Mouse (Mus musculus): ENCODE measurements around the gene Cct3.

- TF ChIP-seq POLR2A (IDR thresholded peaks at IDR 0.05; ENCODE audit: low read depth, low read length): no peak
- TF ChIP-seq CTCF (IDR thresholded peaks at IDR 0.05; ENCODE audit: borderline replicate concordance, insufficient read depth, low read length): no peak
Observed at GRCm38 (mm10) chr3:88361612-88362313, 64.8 kb downstream of the Cct3 start.
